7 mouse cellular contexts compared by ENCODE assay signal in the genomic region with DNA sequence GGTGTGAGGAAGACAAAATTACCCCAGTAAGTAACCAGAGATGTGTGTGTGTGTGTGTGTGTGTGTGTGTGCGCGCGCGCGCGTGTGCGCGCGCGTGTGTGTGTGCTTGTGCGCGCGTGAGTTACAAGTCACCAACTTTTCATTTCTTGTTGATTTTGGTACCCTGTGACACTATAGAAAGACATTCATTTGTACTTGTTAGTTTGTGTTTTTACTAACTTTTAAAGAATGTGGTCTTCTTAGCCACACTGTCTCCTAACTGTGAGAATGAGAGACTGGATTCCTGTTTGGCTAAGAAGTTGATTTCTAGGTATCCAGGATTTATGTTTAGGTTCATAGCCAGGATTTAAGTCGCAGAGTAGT. TPM values are rescaled to one million over a fixed set of nuclear protein-coding genes. Genes with fewer than 3 reads are reported as not detected.
DNase-seq lines count a peak whose midpoint lies in the region; ATAC-seq lines count a peak whose summit lies in the region.

No protein-coding gene starts in this region.

- peak overlapping the region; percentile 53 for H3K4me2 ChIP-seq in lung, embryonic 15.5 days
- H3K4me2 ChIP-seq in intestine, embryonic 16.5 days (ENCODE audit: low read depth, low read length), result peak overlapping the region; percentile 52
- peak overlapping the region; percentile 38 for H3K4me2 ChIP-seq in neural tube, embryonic 15.5 days

- intact Hi-C loops in left cerebral cortex, postnatal 36 days (cut with DNase I), result no loop called here

- no peak for ATAC-seq in lung, embryonic 15.5 days (ENCODE audit: borderline replicate concordance, extremely low read depth, low FRiP score, low TSS enrichment)
- ATAC-seq in intestine, embryonic 16.5 days, result no peak
- ATAC-seq in neural tube, embryonic 15.5 days (ENCODE audit: low FRiP score), result no peak
- no peak for ATAC-seq in monocyte, adult 5-6 weeks (replicated peaks; ENCODE audit: insufficient number of reproducible peaks, low FRiP score, low TSS enrichment, poor library complexity, severe bottlenecking)

- no peak overlapping the region for H3K27ac ChIP-seq in lung, embryonic 15.5 days
- no peak overlapping the region for H3K27ac ChIP-seq in forebrain, embryonic 10.5 days
- H3K27ac ChIP-seq in intestine, embryonic 16.5 days (ENCODE audit: low read length), result no peak overlapping the region
- no peak overlapping the region for H3K27ac ChIP-seq in neural tube, embryonic 15.5 days (replicated peaks)

- WGBS in lung, embryonic 15.5 days, result 5% methylated on average over 14 of the region's 14 CpGs
- WGBS in forebrain, embryonic 10.5 days, result 53% methylated on average over 14 of the region's 14 CpGs
- 32% methylated on average over 14 of the region's 14 CpGs for WGBS in intestine, embryonic 16.5 days
- WGBS in neural tube, embryonic 15.5 days, result 81% methylated on average over 14 of the region's 14 CpGs

- H3K4me3 ChIP-seq in lung, embryonic 15.5 days, result peak overlapping the region; percentile 23
- peak overlapping the region; percentile 29 for H3K4me3 ChIP-seq in forebrain, embryonic 10.5 days
- H3K4me3 ChIP-seq in intestine, embryonic 16.5 days (ENCODE audit: low read length), result peak overlapping the region; percentile 27
- H3K4me3 ChIP-seq in neural tube, embryonic 15.5 days (replicated peaks), result 0 out of 2 replicates have a peak overlapping the region, but pooled peaks have one; percentile 3

- H3K9ac ChIP-seq in lung, embryonic 15.5 days, result no peak overlapping the region
- no peak overlapping the region for H3K9ac ChIP-seq in intestine, embryonic 16.5 days (ENCODE audit: low read depth, low read length)
- no peak overlapping the region for H3K9ac ChIP-seq in neural tube, embryonic 15.5 days (replicated peaks)

- H3K9me3 ChIP-seq in lung, embryonic 15.5 days, result no peaks in the 10 kb centered on the region
- H3K9me3 ChIP-seq in forebrain, embryonic 10.5 days, result no peaks in the 10 kb centered on the region
- H3K9me3 ChIP-seq in intestine, embryonic 16.5 days (ENCODE audit: control insufficient read depth, low read length), result no peaks in the 10 kb centered on the region
- no peaks in the 10 kb centered on the region for H3K9me3 ChIP-seq in neural tube, embryonic 15.5 days (replicated peaks)

- peaks cover 20% of the 10 kb centered on the region for H3K4me1 ChIP-seq in lung, embryonic 15.5 days
- H3K4me1 ChIP-seq in forebrain, embryonic 10.5 days, result peaks cover 12% of the 10 kb centered on the region
- peaks cover 8% of the 10 kb centered on the region for H3K4me1 ChIP-seq in intestine, embryonic 16.5 days (ENCODE audit: control insufficient read depth, insufficient read depth, low read length)
- H3K4me1 ChIP-seq in neural tube, embryonic 15.5 days, result peaks cover 12% of the 10 kb centered on the region

- DNase-seq in lung, adult 18-20 months, result no peak
- no peak for DNase-seq in forebrain, embryonic 10.5 days (ENCODE audit: extremely low spot score, low spot score)
- DNase-seq in left cerebral cortex, postnatal 36 days (ENCODE audit: low spot score in 2 of 2), result no peak

- H3K27me3 ChIP-seq in lung, embryonic 15.5 days, result no peaks in the 10 kb centered on the region
- H3K27me3 ChIP-seq in forebrain, embryonic 10.5 days (ENCODE audit: poor library complexity, severe bottlenecking), result peaks cover 9% of the 10 kb centered on the region; the same call in 1 of the 2 replicates
- H3K27me3 ChIP-seq in intestine, embryonic 16.5 days (replicated peaks; ENCODE audit: control insufficient read depth, insufficient read depth, low read length), result no peaks in the 10 kb centered on the region
- 0 out of 2 replicates have a peak, but pooled peaks cover 8% of the 10 kb centered on the region for H3K27me3 ChIP-seq in neural tube, embryonic 15.5 days (replicated peaks)

- H3K36me3 ChIP-seq in lung, embryonic 15.5 days, result no peaks in the 10 kb centered on the region
- H3K36me3 ChIP-seq in forebrain, embryonic 10.5 days (replicated peaks), result no peaks in the 10 kb centered on the region
- no peaks in the 10 kb centered on the region for H3K36me3 ChIP-seq in intestine, embryonic 16.5 days (ENCODE audit: control insufficient read depth, insufficient read depth, low read length)
- H3K36me3 ChIP-seq in neural tube, embryonic 15.5 days, result no peaks in the 10 kb centered on the region

RNA-seq across cellular contexts. Expression of a gene that starts 29.9 kb away (rescaled TPM):
- 26.0 and 32.5 TPM in 2 replicates for polyA plus RNA-seq in lung, embryonic 15.5 days (2015; fragmentation: Nextera tagmentation; extraction: Ambion mirVana)
- 5.5 and 6.6 TPM in 2 replicates for polyA plus RNA-seq in forebrain, embryonic 10.5 days (2016; fragmentation: Nextera tagmentation; extraction: Ambion mirVana)
- polyA plus RNA-seq in intestine, embryonic 16.5 days (2015; fragmentation: Nextera tagmentation; extraction: Ambion mirVana), result 9.5 and 10.7 TPM in 2 replicates
- polyA plus RNA-seq in neural tube, embryonic 15.5 days (2015; fragmentation: Nextera tagmentation; extraction: Ambion mirVana), result 5.9 and 7.2 TPM in 2 replicates
- total RNA-seq in left cerebral cortex, postnatal 36 days (2021), result 1 to 10 TPM; 9.0 to 9.9 TPM
- 12.0 to 20.3 TPM (median 14.6 TPM) in 3 replicates for total RNA-seq in monocyte, adult 5-6 weeks (2017)
